Mouse (Mus musculus) 3T3-L1 (cell line): ENCODE results near the gene Hoxd9.
A peak's percentile ranks its signal among the peaks of the same experiment; 100 is the strongest.

Experiments used
- DNase-seq: peaks from one replicate; pipeline ENCODE4 v3.0.0-alpha.2; 2015; ENCODE audit warnings: low read depth, low spot score

Hoxd9 gene

GRCm38 (mm10) chr2:74710929-74711543 is 13.5 kb downstream of the Hoxd9 start:
- peak; percentile 73 for DNase-seq

DNA sequence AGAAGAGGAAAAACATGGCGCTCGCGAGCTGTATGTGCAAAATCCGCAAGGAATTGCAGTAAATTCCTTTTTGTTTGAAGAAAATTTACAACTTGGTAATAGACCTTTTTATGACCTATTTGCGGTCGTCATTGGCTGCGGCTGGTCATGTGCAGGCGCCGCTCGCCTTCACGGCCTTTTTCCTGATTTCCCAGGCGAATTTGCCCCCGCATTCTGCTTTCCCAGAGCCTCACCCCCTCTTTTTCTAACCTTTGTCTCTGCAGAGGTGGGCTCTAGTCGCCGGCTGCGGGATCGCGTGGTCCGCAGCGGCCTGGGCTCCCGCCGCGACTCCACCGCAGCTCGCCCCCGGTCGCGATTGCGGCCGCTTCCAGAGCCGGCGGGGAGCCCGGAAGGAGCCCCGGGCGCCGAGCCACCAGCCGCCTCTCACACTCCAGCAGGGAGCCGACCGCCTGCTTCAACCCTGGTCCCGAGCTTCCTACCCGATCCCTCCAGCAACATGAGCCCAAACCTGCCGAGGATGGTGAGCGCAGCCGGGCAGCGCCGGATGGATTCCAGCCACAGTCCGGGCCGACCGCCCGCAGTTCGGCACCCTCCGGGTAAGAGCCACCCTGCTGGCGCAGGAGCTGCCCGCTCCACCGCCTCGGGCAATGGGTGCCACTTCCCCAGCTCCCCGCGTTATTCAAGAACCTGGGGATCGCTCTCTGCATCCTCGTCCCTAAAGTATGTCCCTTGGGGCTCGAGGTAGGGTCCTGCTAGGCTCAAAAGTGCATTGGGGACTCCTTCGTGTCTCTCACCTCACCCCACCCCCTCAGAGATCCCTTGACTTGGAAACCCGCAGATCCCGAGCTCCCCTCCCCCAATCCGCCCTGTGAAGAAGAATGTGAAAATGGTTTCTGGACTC is 14.4 kb downstream of the Hoxd9 start, which contains the start of the genes Hoxd3 and Hoxd4:
TSS of gene Hoxd3 (plus strand) at position 207 of the 901 bp plus-strand sequence.
TSS of gene Hoxd4 (plus strand) at position 209 of the 901 bp plus-strand sequence.
- peak; percentile 68 for DNase-seq

- no peak for DNase-seq
Measured at GRCm38 (mm10) chr2:74713239-74714150, 16.0 kb downstream of the Hoxd9 start.

- no peak for DNase-seq
Measured at GRCm38 (mm10) chr2:74714156-74714789, 16.7 kb downstream of the Hoxd9 start.

- DNase-seq, result peak; percentile 70
Measured at GRCm38 (mm10) chr2:74714881-74715280, 17.4 kb downstream of the Hoxd9 start.

- DNase-seq, result peak; percentile 98
Measured at GRCm38 (mm10) chr2:74715504-74716241, 18.1 kb downstream of the Hoxd9 start.

GRCm38 (mm10) chr2:74720384-74720783 is 22.9 kb downstream of the Hoxd9 start:
- DNase-seq, result no peak

GRCm38 (mm10) chr2:74720955-74721491 is 23.5 kb downstream of the Hoxd9 start:
- no peak for DNase-seq

DNA sequence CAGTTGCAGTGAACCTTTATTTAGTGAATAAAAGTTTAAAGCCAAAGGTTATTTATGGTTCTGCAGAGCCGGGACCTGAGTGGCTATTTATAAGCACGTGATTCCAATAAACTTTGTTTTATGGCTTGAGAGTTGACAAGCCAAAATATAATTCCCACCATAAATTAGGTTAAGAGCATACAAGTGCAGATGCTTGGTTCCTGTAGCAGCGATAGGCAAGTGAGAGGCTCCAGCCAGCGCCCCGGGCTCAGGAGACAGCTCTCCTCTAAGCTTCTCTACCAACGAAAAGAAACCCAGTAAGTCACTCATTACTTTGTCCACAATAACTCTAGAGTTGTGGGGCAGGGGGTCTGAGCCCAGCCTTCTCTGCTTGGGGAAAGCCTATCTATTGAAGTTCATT is 24.4 kb downstream of the Hoxd9 start:
- no peak for DNase-seq

DNA sequence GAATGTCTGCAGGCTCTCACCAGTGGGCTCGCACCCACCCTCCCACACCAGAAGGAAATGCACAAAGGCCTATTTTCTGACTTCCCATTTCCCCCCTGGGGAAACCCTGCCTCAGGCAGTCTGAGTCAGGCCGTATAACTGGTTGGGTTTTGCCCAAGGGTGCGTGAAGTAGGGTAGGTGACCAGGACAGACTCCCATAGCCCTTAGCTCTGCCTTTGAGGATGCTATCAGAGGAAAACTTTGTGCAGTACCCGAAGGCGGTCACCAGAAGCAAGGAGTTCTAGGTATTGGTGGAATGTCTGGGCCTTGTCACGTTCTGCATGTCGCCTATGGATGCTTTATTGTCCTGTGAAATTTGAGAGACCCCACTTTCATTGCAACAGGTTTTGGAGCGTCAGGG is 25.4 kb downstream of the Hoxd9 start:
- DNase-seq, result no peak

DNA sequence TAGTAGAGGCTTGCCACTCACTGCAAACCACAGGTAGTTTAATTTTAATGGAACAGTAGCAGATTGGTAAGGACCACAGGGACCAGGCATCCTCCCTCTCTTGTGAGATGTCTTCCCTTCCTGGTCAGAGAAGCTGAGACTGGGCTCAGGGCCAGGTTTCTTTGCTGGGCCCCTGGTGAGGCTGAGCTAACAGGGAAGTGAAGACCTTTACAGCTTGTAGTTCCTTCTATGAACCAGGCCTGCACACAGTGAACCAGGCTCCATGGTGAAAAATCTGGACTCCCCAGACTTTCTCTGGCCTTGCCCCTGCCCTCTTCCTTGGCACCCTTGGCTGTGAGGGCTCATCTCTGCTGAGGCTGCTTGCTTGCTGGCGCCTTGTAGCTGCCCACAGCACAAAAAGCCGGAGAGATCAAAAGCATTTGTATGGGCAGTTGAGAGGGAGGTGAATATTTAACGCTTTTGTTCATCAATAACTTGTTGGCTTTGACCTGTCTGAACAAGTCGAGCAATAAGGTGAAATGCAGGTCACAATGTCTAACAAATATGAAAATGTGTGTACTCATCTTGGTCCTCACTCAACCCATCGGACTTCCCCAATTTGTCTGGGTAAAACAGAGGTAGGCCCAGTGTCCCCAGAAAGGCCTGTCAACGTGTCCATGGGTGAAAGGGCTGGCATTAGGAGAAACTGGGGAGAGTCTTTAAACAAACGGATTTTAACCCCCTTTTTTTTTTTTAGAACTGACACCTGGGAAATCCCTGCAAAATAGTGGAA is 26.9 kb downstream of the Hoxd9 start:
- no peak for DNase-seq

- no peak for DNase-seq
Measured at GRCm38 (mm10) chr2:74725171-74725570, 27.6 kb downstream of the Hoxd9 start.

DNA sequence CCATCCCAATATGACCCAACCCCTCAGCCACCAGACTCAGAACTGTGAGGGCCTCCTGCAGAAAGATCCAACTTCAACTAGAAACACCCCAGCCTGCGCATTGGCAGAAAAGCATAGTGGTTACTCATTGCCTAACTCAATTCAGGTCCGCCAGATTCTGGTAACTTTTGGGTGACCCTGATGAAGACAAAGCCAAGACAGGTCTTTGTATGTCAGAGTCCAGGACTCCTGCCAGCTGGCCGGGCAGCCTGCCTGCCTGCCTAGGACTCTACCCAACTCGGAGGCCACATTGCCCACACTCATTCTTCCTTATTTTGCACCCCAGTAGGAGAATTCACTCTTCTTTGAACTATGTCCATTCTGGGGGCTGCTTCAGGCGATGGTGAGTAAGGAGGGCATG is 29.0 kb downstream of the Hoxd9 start, which contains the start of gene Gm28230:
TSS of gene Gm28230 (plus strand) at position 178 of the 400 bp plus-strand sequence.
- DNase-seq, result no peak

- DNase-seq, result no peak
Measured at GRCm38 (mm10) chr2:74726973-74727639, 29.6 kb downstream of the Hoxd9 start.

GRCm38 (mm10) chr2:74727640-74728302 is 30.2 kb downstream of the Hoxd9 start:
- no peak for DNase-seq

GRCm38 (mm10) chr2:74728303-74728680 is 30.8 kb downstream of the Hoxd9 start:
- DNase-seq, result no peak

GRCm38 (mm10) chr2:74730331-74730730 is 32.8 kb downstream of the Hoxd9 start:
- no peak for DNase-seq

DNA sequence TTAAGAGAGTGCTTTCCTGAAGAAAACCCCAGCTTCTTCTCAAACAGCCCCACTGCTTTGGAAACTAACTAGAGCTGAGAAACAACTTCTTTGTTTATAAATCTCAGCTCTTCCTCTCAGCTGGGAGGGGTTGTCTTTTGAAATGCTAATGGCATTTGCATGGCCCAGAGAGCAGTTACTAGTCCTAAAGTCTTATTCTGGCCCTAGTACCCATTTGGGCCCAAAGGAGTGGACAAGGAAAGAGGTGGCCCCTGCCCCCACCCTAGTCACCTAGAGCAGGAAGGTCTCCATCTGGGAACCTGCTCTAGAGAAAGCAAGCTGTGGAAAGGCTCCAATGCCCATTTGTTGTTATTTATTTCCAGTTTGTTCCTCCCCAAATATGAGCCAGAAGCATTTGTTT is 33.5 kb downstream of the Hoxd9 start:
- DNase-seq, result no peak
